Mouse (Mus musculus): ENCODE data around the gene Aip. TPM values are rescaled to one million over a fixed set of nuclear protein-coding genes. Genes with fewer than 3 reads are reported as not detected.

The Aip gene
- polyA plus RNA-seq, 1 experiment from 2014 or later, result 120 TPM

GRCm38 (mm10) chr19:4087090-4087489 lies 38.6 kb downstream of the Aip start:
- Histone ChIP-seq H3K4me3 (ENCODE audit: low read length) (no peak overlapping the region), H3K4me2 (replicated peaks; ENCODE audit: low read depth, low read length) (no peak overlapping the region), H3K27me3 (ENCODE audit: insufficient read depth, low read length) (no peaks in the 10 kb centered on the region), H3K4me1 (ENCODE audit: insufficient read depth, low read length) (no peaks in the 10 kb centered on the region), H3K9me3 (ENCODE audit: low read length) (no peaks in the 10 kb centered on the region), H3K36me3 (ENCODE audit: insufficient read depth, low read length) (no peaks in the 10 kb centered on the region), H3K9ac (replicated peaks; ENCODE audit: low read length) (no peak overlapping the region), H3K27ac (ENCODE audit: low read length) (no peak overlapping the region)
- no peak for ATAC-seq (ENCODE audit: low FRiP score, low TSS enrichment)
- WGBS, result 78% methylated on average over 5 of the region's 5 CpGs

GRCm38 (mm10) chr19:4086156-4086555 lies 39.5 kb downstream of the Aip start:
- Histone ChIP-seq H3K9ac (replicated peaks; ENCODE audit: low read length) (no peak overlapping the region), H3K4me2 (replicated peaks; ENCODE audit: low read depth, low read length) (no peak overlapping the region), H3K27ac (ENCODE audit: low read length) (no peak overlapping the region), H3K27me3 (ENCODE audit: insufficient read depth, low read length) (no peaks in the 10 kb centered on the region), H3K9me3 (ENCODE audit: low read length) (no peaks in the 10 kb centered on the region), H3K4me3 (ENCODE audit: low read length) (no peak overlapping the region), H3K36me3 (ENCODE audit: insufficient read depth, low read length) (no peaks in the 10 kb centered on the region), H3K4me1 (ENCODE audit: insufficient read depth, low read length) (no peaks in the 10 kb centered on the region)
- ATAC-seq (ENCODE audit: low FRiP score, low TSS enrichment), result no peak
- WGBS, result 91% methylated on average over 15 of the region's 15 CpGs

- Histone ChIP-seq H3K4me1 (ENCODE audit: insufficient read depth, low read length) (no peaks in the 10 kb centered on the region), H3K9ac (replicated peaks; ENCODE audit: low read length) (no peak overlapping the region), H3K27me3 (ENCODE audit: insufficient read depth, low read length) (no peaks in the 10 kb centered on the region), H3K27ac (ENCODE audit: low read length) (no peak overlapping the region), H3K4me3 (ENCODE audit: low read length) (no peak overlapping the region), H3K9me3 (ENCODE audit: low read length) (no peaks in the 10 kb centered on the region), H3K4me2 (replicated peaks; ENCODE audit: low read depth, low read length) (no peak overlapping the region), H3K36me3 (ENCODE audit: insufficient read depth, low read length) (no peaks in the 10 kb centered on the region)
- no peak for ATAC-seq (ENCODE audit: low FRiP score, low TSS enrichment)
- WGBS, result 85% methylated on average over 1 of the region's 1 CpGs
Measured at GRCm38 (mm10) chr19:4084984-4085383, 40.7 kb downstream of the Aip start.

GRCm38 (mm10) chr19:4083826-4084225 lies 41.8 kb downstream of the Aip start:
- Histone ChIP-seq H3K9me3 (ENCODE audit: low read length) (no peaks in the 10 kb centered on the region), H3K27ac (ENCODE audit: low read length) (no peak overlapping the region), H3K4me3 (ENCODE audit: low read length) (no peak overlapping the region), H3K4me1 (ENCODE audit: insufficient read depth, low read length) (no peaks in the 10 kb centered on the region), H3K4me2 (replicated peaks; ENCODE audit: low read depth, low read length) (no peak overlapping the region), H3K27me3 (ENCODE audit: insufficient read depth, low read length) (no peaks in the 10 kb centered on the region), H3K36me3 (ENCODE audit: insufficient read depth, low read length) (no peaks in the 10 kb centered on the region), H3K9ac (replicated peaks; ENCODE audit: low read length) (no peak overlapping the region; the same call in 1 of the 2 replicates)
- WGBS, result 27% methylated on average over 8 of the region's 8 CpGs
- ATAC-seq (ENCODE audit: low FRiP score, low TSS enrichment), result no peak

- H3K36me3 ChIP-seq (ENCODE audit: insufficient read depth, low read length), result no peaks in the 10 kb centered on the region
- no peaks in the 10 kb centered on the region for H3K4me1 ChIP-seq (ENCODE audit: insufficient read depth, low read length)
- H3K27me3 ChIP-seq (ENCODE audit: insufficient read depth, low read length), result no peaks in the 10 kb centered on the region
- H3K4me3 ChIP-seq (ENCODE audit: low read length), result no peak overlapping the region
- no peak overlapping the region; the same call in 1 of the 2 replicates for H3K9ac ChIP-seq (replicated peaks; ENCODE audit: low read length)
- H3K27ac ChIP-seq (ENCODE audit: low read length), result no peak overlapping the region
- no peaks in the 10 kb centered on the region for H3K9me3 ChIP-seq (ENCODE audit: low read length)
- no peak overlapping the region for H3K4me2 ChIP-seq (replicated peaks; ENCODE audit: low read depth, low read length)
- WGBS, result 89% methylated on average over 7 of the region's 7 CpGs
- ATAC-seq (ENCODE audit: low FRiP score, low TSS enrichment), result no peak
Measured at GRCm38 (mm10) chr19:4083316-4083715, 42.3 kb downstream of the Aip start.

GRCm38 (mm10) chr19:4082219-4082965 lies 43.3 kb downstream of the Aip start:
- no peak overlapping the region for H3K9ac ChIP-seq (replicated peaks; ENCODE audit: low read length)
- H3K36me3 ChIP-seq (ENCODE audit: insufficient read depth, low read length), result no peaks in the 10 kb centered on the region
- no peaks in the 10 kb centered on the region for H3K4me1 ChIP-seq (ENCODE audit: insufficient read depth, low read length)
- H3K4me2 ChIP-seq (replicated peaks; ENCODE audit: low read depth, low read length), result no peak overlapping the region
- H3K27me3 ChIP-seq (ENCODE audit: insufficient read depth, low read length), result no peaks in the 10 kb centered on the region
- WGBS, result 83% methylated on average over 11 of the region's 11 CpGs
- H3K9me3 ChIP-seq (ENCODE audit: low read length), result no peaks in the 10 kb centered on the region
- H3K27ac ChIP-seq (ENCODE audit: low read length), result no peak overlapping the region
- H3K4me3 ChIP-seq (ENCODE audit: low read length), result no peak overlapping the region
- no peak for ATAC-seq (ENCODE audit: low FRiP score, low TSS enrichment)

GRCm38 (mm10) chr19:4081394-4081793 lies 44.3 kb downstream of the Aip start, which contains the start of gene Cabp2:
Cabp2 (plus strand) TSS chr19:4081578.
- 32% methylated on average over 3 of the region's 3 CpGs for WGBS
- Histone ChIP-seq H3K4me2 (replicated peaks; ENCODE audit: low read depth, low read length) (no peak within 1 kb of the TSS), H3K27me3 (ENCODE audit: insufficient read depth, low read length) (no peaks in the 10 kb centered on the region), H3K4me3 (ENCODE audit: low read length) (no peak within 1 kb of the TSS), H3K4me1 (ENCODE audit: insufficient read depth, low read length) (no peaks in the 10 kb centered on the region), H3K27ac (ENCODE audit: low read length) (no peak within 1 kb of the TSS), H3K36me3 (ENCODE audit: insufficient read depth, low read length) (no peaks in the 10 kb centered on the region), H3K9me3 (ENCODE audit: low read length) (no peaks in the 10 kb centered on the region), H3K9ac (replicated peaks; ENCODE audit: low read length) (no peak within 1 kb of the TSS)
- ATAC-seq (ENCODE audit: low FRiP score, low TSS enrichment), result 0 out of 2 replicates have a peak, but pooled peaks have one; percentile 59

GRCm38 (mm10) chr19:4080511-4081009 lies 45.1 kb downstream of the Aip start:
- 65% methylated on average over 8 of the region's 8 CpGs for WGBS
- Histone ChIP-seq H3K4me2 (replicated peaks; ENCODE audit: low read depth, low read length) (no peak overlapping the region), H3K27me3 (ENCODE audit: insufficient read depth, low read length) (no peaks in the 10 kb centered on the region), H3K9ac (replicated peaks; ENCODE audit: low read length) (no peak overlapping the region), H3K4me3 (ENCODE audit: low read length) (no peak overlapping the region), H3K9me3 (ENCODE audit: low read length) (no peaks in the 10 kb centered on the region), H3K36me3 (ENCODE audit: insufficient read depth, low read length) (no peaks in the 10 kb centered on the region), H3K27ac (ENCODE audit: low read length) (no peak overlapping the region), H3K4me1 (ENCODE audit: insufficient read depth, low read length) (no peaks in the 10 kb centered on the region)
- no peak for ATAC-seq (ENCODE audit: low FRiP score, low TSS enrichment)

GRCm38 (mm10) chr19:4079594-4079993 lies 46.1 kb downstream of the Aip start:
- no peak for ATAC-seq (ENCODE audit: low FRiP score, low TSS enrichment)
- no peak overlapping the region for H3K27ac ChIP-seq (ENCODE audit: low read length)
- 85% methylated on average over 1 of the region's 1 CpGs for WGBS
- H3K4me1 ChIP-seq (ENCODE audit: insufficient read depth, low read length), result no peaks in the 10 kb centered on the region
- H3K27me3 ChIP-seq (ENCODE audit: insufficient read depth, low read length), result no peaks in the 10 kb centered on the region
- H3K9ac ChIP-seq (replicated peaks; ENCODE audit: low read length), result no peak overlapping the region
- no peaks in the 10 kb centered on the region for H3K9me3 ChIP-seq (ENCODE audit: low read length)
- H3K4me2 ChIP-seq (replicated peaks; ENCODE audit: low read depth, low read length), result no peak overlapping the region
- H3K4me3 ChIP-seq (ENCODE audit: low read length), result no peak overlapping the region
- H3K36me3 ChIP-seq (ENCODE audit: insufficient read depth, low read length), result no peaks in the 10 kb centered on the region

GRCm38 (mm10) chr19:4075531-4075930 lies 50.1 kb downstream of the Aip start:
- no peaks in the 10 kb centered on the region for H3K27me3 ChIP-seq (ENCODE audit: insufficient read depth, low read length)
- no peaks in the 10 kb centered on the region for H3K36me3 ChIP-seq (ENCODE audit: insufficient read depth, low read length)
- H3K4me2 ChIP-seq (replicated peaks; ENCODE audit: low read depth, low read length), result no peak overlapping the region
- H3K9me3 ChIP-seq (ENCODE audit: low read length), result no peaks in the 10 kb centered on the region
- ATAC-seq (ENCODE audit: low FRiP score, low TSS enrichment), result no peak
- no peak overlapping the region for H3K4me3 ChIP-seq (ENCODE audit: low read length)
- no peak overlapping the region for H3K9ac ChIP-seq (replicated peaks; ENCODE audit: low read length)
- 89% methylated on average over 1 of the region's 1 CpGs for WGBS
- H3K4me1 ChIP-seq (ENCODE audit: insufficient read depth, low read length), result no peaks in the 10 kb centered on the region; the same call in 1 of the 2 replicates
- H3K27ac ChIP-seq (ENCODE audit: low read length), result no peak overlapping the region
